Comparison of ENCODE assay signal across 9 mouse cellular contexts in the genomic region with DNA sequence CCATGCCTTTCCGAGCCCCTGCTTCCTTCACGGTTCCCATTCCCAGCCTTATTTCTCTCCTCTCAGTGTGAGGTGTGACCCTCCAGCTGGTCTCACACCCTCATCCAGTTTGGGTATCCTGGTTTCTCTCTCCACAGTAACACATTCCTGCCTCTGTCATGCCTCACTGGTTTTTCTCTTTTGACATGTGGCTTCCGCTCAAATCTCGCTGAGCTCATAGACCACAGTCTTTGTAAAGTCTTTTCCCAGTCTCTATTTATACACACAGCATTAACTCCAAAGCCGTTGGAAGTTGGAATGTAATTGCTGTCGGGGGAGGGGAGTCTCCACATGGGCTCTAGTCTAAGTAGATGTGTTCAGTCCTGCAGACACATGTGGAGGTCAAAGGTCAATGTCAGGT.
A peak's percentile ranks its signal among the peaks of the same experiment; 100 is the strongest.
DNase-seq lines count a peak whose midpoint lies in the region; ATAC-seq lines count a peak whose summit lies in the region.
"Had no signal": no experiment of that assay in that cellular context is flagged by ENCODE, and none has a peak within 500 bp of the region (broad histone marks: within the 10 kb centered on the region; RNA-seq: fewer than 3 reads in every experiment).

No protein-coding gene starts in this region.

- DNase-seq in left cerebral cortex, postnatal 4 days, result peak; percentile 8
- DNase-seq in left cerebral cortex, adult 9 months (ENCODE audit: low spot score in 2 of 2), result no peak
- DNase-seq in embryonic facial prominence, embryonic 11.5 days (ENCODE audit: low spot score), result peak; percentile 51
- peak; percentile 31 for DNase-seq in retina, postnatal 1 day
- no peak for DNase-seq in layer of hippocampus, adult 9-11 months
- no peak for DNase-seq in gastrocnemius, postnatal 25 days
- DNase-seq: cerebellum, adult 8-10 months; kidney, adult 8-10 months had no signal

- no peaks in the 10 kb centered on the region for H3K36me3 ChIP-seq in embryonic facial prominence, embryonic 11.5 days (replicated peaks; ENCODE audit: control insufficient read depth, insufficient read depth, low read depth, low read length)
- no peaks in the 10 kb centered on the region for H3K36me3 ChIP-seq in hindbrain, embryonic 13.5 days

- H3K27me3 ChIP-seq in embryonic facial prominence, embryonic 11.5 days (ENCODE audit: control insufficient read depth, insufficient read depth, low read length), result no peaks in the 10 kb centered on the region
- no peaks in the 10 kb centered on the region for H3K27me3 ChIP-seq in hindbrain, embryonic 13.5 days

- H3K9me3 ChIP-seq in embryonic facial prominence, embryonic 11.5 days (replicated peaks; ENCODE audit: control insufficient read depth, low read length), result no peaks in the 10 kb centered on the region
- H3K9me3 ChIP-seq in hindbrain, embryonic 13.5 days, result no peaks in the 10 kb centered on the region

- H3K4me1 ChIP-seq in embryonic facial prominence, embryonic 11.5 days (ENCODE audit: control insufficient read depth, insufficient read depth, low read length), result no peaks in the 10 kb centered on the region
- H3K4me1 ChIP-seq in hindbrain, embryonic 13.5 days (replicated peaks), result peaks cover 5% of the 10 kb centered on the region; the same call in 1 of the 2 replicates

- no peak overlapping the region for H3K4me2 ChIP-seq in embryonic facial prominence, embryonic 11.5 days (ENCODE audit: low read depth, low read length)
- H3K4me2 ChIP-seq in hindbrain, embryonic 13.5 days, result no peak overlapping the region

- intact Hi-C loops in left cerebral cortex, postnatal 4 days (cut with DNase I), result no loop called here

- H3K4me3 ChIP-seq in embryonic facial prominence, embryonic 11.5 days (ENCODE audit: low read depth, low read length), result no peak overlapping the region
- H3K4me3 ChIP-seq in hindbrain, embryonic 13.5 days, result no peak overlapping the region

- H3K27ac ChIP-seq in embryonic facial prominence, embryonic 11.5 days (replicated peaks; ENCODE audit: low read depth, low read length), result no peak overlapping the region
- no peak overlapping the region for H3K27ac ChIP-seq in hindbrain, embryonic 13.5 days

- no peak overlapping the region for H3K9ac ChIP-seq in embryonic facial prominence, embryonic 11.5 days (replicated peaks; ENCODE audit: low read length)
- H3K9ac ChIP-seq in hindbrain, embryonic 13.5 days, result no peak overlapping the region

- WGBS in embryonic facial prominence, embryonic 11.5 days, result 47% methylated on average over 6 of the region's 6 CpGs
- 43% methylated on average over 6 of the region's 6 CpGs for WGBS in hindbrain, embryonic 13.5 days

- peak; percentile 62; the same call in 1 of the 2 replicates for ATAC-seq in embryonic facial prominence, embryonic 11.5 days (replicated peaks; ENCODE audit: insufficient number of reproducible peaks, low FRiP score, low TSS enrichment, low read depth)
- 0 out of 2 replicates have a peak, but pooled peaks have one; percentile 24 for ATAC-seq in hindbrain, embryonic 13.5 days (ENCODE audit: low FRiP score)

Comparison
In these comparisons a context has a peak if more than half of its experiments do, and no peak if none do; other contexts are left out.
1. DNase-seq: peak in left cerebral cortex, postnatal 4 days (single experiment), embryonic facial prominence, embryonic 11.5 days (single experiment) and retina, postnatal 1 day (single experiment); none in left cerebral cortex, adult 9 months (0 of 2), layer of hippocampus, adult 9-11 months (single experiment) and gastrocnemius, postnatal 25 days (single experiment).